Mouse (Mus musculus) kidney, adult 2 months (tissue): ENCODE measurements around the gene Ofd1. TPM values are rescaled to one million over a fixed set of nuclear protein-coding genes. Genes with fewer than 3 reads are reported as not detected.

Experiments
- DNase-seq: peaks from one replicate; pipeline ENCODE4 v3.0.0; 2021
- H3K27ac ChIP-seq: fragments of 200-500 bp; 2 replicates; pipeline ENCODE4 v1.5.1; 2012; ENCODE audit warnings: low read depth, low read length, control low read depth, inconsistent platforms; ENCODE audit not compliant: insufficient read depth
- H3K27me3 ChIP-seq: fragments of 200-500 bp; replicated peaks from 2 replicates; pipeline ENCODE4 v1.6.1; 2012; ENCODE audit warnings: mild to moderate bottlenecking, moderate library complexity, low read length, inconsistent platforms; ENCODE audit not compliant: control insufficient read depth, insufficient read depth
- H3K36me3 ChIP-seq: fragments of 200-500 bp; 2 replicates; pipeline ENCODE4 v1.6.1; 2012; ENCODE audit warnings: mild to moderate bottlenecking, moderate library complexity, low read length, inconsistent platforms; ENCODE audit not compliant: control insufficient read depth, insufficient read depth
- H3K4me1 ChIP-seq: fragments of 200-500 bp; 2 replicates; pipeline ENCODE4 v1.6.1; 2011; ENCODE audit warnings: low read length; ENCODE audit not compliant: control insufficient read depth, insufficient read depth
- H3K4me3 ChIP-seq: fragments of 200-500 bp; 2 replicates; pipeline ENCODE4 v1.5.1; 2011; ENCODE audit warnings: mild to moderate bottlenecking, low read depth, low read length, control low read depth; ENCODE audit not compliant: insufficient read depth
- CTCF ChIP-seq: fragments of 200-500 bp; conservative IDR thresholded peaks from 2 replicates; pipeline ENCODE4 v1.5.1; 2011; ENCODE audit warnings: low read depth, mild to moderate bottlenecking, control low read depth, low read length, moderate library complexity, mixed read lengths; ENCODE audit not compliant: insufficient read depth, insufficient read length
- POLR2A ChIP-seq: fragments of 200-500 bp; IDR thresholded peaks from one replicate; pipeline ENCODE4 v1.6.1; 2011; ENCODE audit warnings: low read depth, low read length, control low read depth
- WGBS: fragments of 180-500 bp; shearing (Covaris S2); methylation state at CpG from one replicate; pipeline ENCODE4 v1.1.7; 2018; 5-methylcytosine and 5-hydroxymethylcytosine counted together
- polyA plus RNA-seq: library from polyadenylated mRNA; depleted of rRNA; stranded (reverse); fragments of >200 nt; gene quantifications from 2 replicates; pipeline ENCODE4 v1.2.3, GENCODE M21; 2012; rRNA removed

Ofd1 gene
- 1.3 and 1.4 TPM in 2 replicates for polyA plus RNA-seq

GRCm38 (mm10) chrX:166440616-166441063, at the start of gene Ofd1:
Ofd1 (minus strand) TSS chrX:166440704.
- Histone ChIP-seq H3K4me1 (no peaks in the 10 kb centered on the region), H3K36me3 (no peaks in the 10 kb centered on the region), H3K27ac (peak within 1 kb of the TSS; percentile 73), H3K27me3 (no peaks in the 10 kb centered on the region), H3K4me3 (peak within 1 kb of the TSS; percentile 84)
- TF ChIP-seq CTCF (no peak), POLR2A (peak; percentile 61)
- WGBS: under 1% methylated on average over 43 of the region's 44 CpGs
- DNase-seq: peak; percentile 95

- no peak for TF ChIP-seq CTCF
- TF ChIP-seq POLR2A: no peak
- no peaks in the 10 kb centered on the region for H3K27me3 ChIP-seq
- H3K27ac ChIP-seq: peak within 1 kb of the TSS; percentile 94
- peak; percentile 96 for DNase-seq
- peak within 1 kb of the TSS; percentile 97 for H3K4me3 ChIP-seq
- H3K36me3 ChIP-seq: no peaks in the 10 kb centered on the region; the same call in 1 of the 2 replicates
- peaks cover 15% of the 10 kb centered on the region; the same call in 1 of the 2 replicates for H3K4me1 ChIP-seq
- WGBS: 2% methylated on average over 37 of the region's 41 CpGs
Measured at GRCm38 (mm10) chrX:166479365-166479983, 39.0 kb upstream of the Ofd1 start, which contains the start of gene Rab9. Rab9 (minus strand) TSS chrX:166479867.

GRCm38 (mm10) chrX:166478631-166479364, 38.3 kb upstream of the Ofd1 start:
- peak; percentile 44 for DNase-seq
- Histone ChIP-seq H3K4me1 (peaks cover 17% of the 10 kb centered on the region; the same call in 1 of the 2 replicates), H3K36me3 (no peaks in the 10 kb centered on the region; the same call in 1 of the 2 replicates), H3K27ac (peak overlapping the region; percentile 94), H3K4me3 (peak overlapping the region; percentile 97), H3K27me3 (no peaks in the 10 kb centered on the region)
- WGBS: 1% methylated on average over 28 of the region's 28 CpGs
- TF ChIP-seq CTCF (no peak), POLR2A (no peak)

GRCm38 (mm10) chrX:166477393-166477792, 36.9 kb upstream of the Ofd1 start:
- Histone ChIP-seq H3K4me1 (peaks cover 18% of the 10 kb centered on the region; the same call in 1 of the 2 replicates), H3K36me3 (no peaks in the 10 kb centered on the region; the same call in 1 of the 2 replicates), H3K27ac (peak overlapping the region; percentile 50; the same call in 1 of the 2 replicates), H3K27me3 (no peaks in the 10 kb centered on the region), H3K4me3 (no peak overlapping the region)
- 16% methylated on average over 6 of the region's 6 CpGs for WGBS
- peak; percentile 41 for DNase-seq
- no peak for TF ChIP-seq POLR2A
- TF ChIP-seq CTCF: no peak

GRCm38 (mm10) chrX:166472612-166473011, 32.1 kb upstream of the Ofd1 start:
- Histone ChIP-seq H3K36me3 (no peaks in the 10 kb centered on the region; the same call in 1 of the 2 replicates), H3K27ac (no peak overlapping the region), H3K4me3 (no peak overlapping the region), H3K27me3 (no peaks in the 10 kb centered on the region), H3K4me1 (peaks cover 15% of the 10 kb centered on the region; the same call in 1 of the 2 replicates)
- no peak for DNase-seq
- WGBS: 66% methylated on average over 6 of the region's 6 CpGs
- TF ChIP-seq POLR2A (no peak), CTCF (no peak)

GRCm38 (mm10) chrX:166468321-166468720, 27.8 kb upstream of the Ofd1 start:
- TF ChIP-seq CTCF (no peak), POLR2A (no peak)
- 85% methylated on average over 7 of the region's 7 CpGs for WGBS
- H3K4me1 ChIP-seq: no peaks in the 10 kb centered on the region
- H3K27me3 ChIP-seq: no peaks in the 10 kb centered on the region
- H3K4me3 ChIP-seq: no peak overlapping the region
- no peak for DNase-seq
- H3K36me3 ChIP-seq: no peaks in the 10 kb centered on the region
- no peak overlapping the region for H3K27ac ChIP-seq

- H3K36me3 ChIP-seq: no peaks in the 10 kb centered on the region; the same call in 1 of the 2 replicates
- H3K27me3 ChIP-seq: no peaks in the 10 kb centered on the region
- 94% methylated on average over 1 of the region's 1 CpGs for WGBS
- no peak overlapping the region for H3K4me3 ChIP-seq
- no peak for DNase-seq
- H3K27ac ChIP-seq: no peak overlapping the region
- TF ChIP-seq CTCF (no peak), POLR2A (no peak)
- no peaks in the 10 kb centered on the region for H3K4me1 ChIP-seq
Measured at GRCm38 (mm10) chrX:166455525-166455924, 15.0 kb upstream of the Ofd1 start.
